Mouse (Mus musculus) gastrocnemius, adult 8-10 months (tissue): ENCODE measurements around the gene Safb2. TPM values are rescaled to one million over a fixed set of nuclear protein-coding genes. Genes with fewer than 3 reads are reported as not detected.

ENCODE experiments used
- DNase-seq, 2 experiments: peaks; one replicate each; pipeline ENCODE4 v3.0.0; 2022; ENCODE audit warnings: low spot score in 2 of 2
- total RNA-seq, 4 experiments: library from RNA; stranded (reverse); gene quantifications; 2 replicates each; pipeline ENCODE4 v1.2.4; 2022

The Safb2 gene
- total RNA-seq, 4 experiments from 2014 or later, result 19.7 to 30.7 (median 25.9) TPM

- DNase-seq, result no peak
Observed at GRCm38 (mm10) chr17:56560131-56560530, 24.3 kb downstream of the Safb2 start.

DNA sequence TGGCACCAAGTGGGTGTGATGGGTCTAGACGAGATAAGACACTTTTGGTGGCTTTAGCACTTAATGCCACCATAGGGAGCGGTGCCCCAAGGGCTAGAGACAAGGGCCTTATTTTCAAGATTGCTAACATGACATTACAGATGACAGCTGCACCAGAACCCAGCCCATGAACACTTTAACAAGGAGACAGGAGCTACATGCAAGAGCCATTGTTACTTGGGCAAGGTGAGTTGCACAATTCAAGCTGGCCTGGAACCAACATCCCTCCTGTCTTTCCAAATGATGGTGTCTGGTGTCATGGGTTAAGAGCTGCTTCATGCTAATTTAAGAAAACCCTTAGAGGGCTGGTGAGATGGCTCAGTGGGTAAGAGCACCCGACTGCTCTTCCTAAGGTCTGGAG is 25.0 kb downstream of the Safb2 start:
- no peak for DNase-seq

DNA sequence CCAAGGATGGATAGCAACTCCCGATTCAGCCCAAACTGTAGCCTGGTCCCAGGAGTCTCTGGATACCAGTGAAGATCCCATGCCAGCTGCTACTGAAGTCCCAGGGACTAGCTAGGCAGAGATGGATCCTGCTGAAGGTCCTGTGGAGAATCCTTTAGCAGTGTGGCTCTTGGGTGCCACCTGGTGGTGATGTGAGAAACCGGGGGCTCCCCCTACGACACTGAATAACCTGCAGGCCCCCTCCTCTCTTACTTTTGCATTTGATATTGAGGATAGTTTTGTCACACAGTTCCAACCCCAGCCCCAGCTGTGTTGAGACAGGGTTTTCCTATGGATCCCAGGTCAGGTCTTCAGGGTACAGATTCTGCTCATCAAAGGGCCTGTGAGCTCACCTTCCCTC is 25.9 kb downstream of the Safb2 start:
- DNase-seq, result peak; percentile 30 to 33

- no peak for DNase-seq
Observed at GRCm38 (mm10) chr17:56554122-56554551, 30.2 kb downstream of the Safb2 start, which contains the start of gene Gm20219. Gm20219 (minus strand) TSS chr17:56554387.

- DNase-seq, result peak; percentile 44 to 58
Observed at GRCm38 (mm10) chr17:56552781-56553363, 31.5 kb downstream of the Safb2 start.

- DNase-seq, result peak in 1 of 2 experiments; percentile 2
Observed at GRCm38 (mm10) chr17:56551841-56552581, 32.4 kb downstream of the Safb2 start.

DNA sequence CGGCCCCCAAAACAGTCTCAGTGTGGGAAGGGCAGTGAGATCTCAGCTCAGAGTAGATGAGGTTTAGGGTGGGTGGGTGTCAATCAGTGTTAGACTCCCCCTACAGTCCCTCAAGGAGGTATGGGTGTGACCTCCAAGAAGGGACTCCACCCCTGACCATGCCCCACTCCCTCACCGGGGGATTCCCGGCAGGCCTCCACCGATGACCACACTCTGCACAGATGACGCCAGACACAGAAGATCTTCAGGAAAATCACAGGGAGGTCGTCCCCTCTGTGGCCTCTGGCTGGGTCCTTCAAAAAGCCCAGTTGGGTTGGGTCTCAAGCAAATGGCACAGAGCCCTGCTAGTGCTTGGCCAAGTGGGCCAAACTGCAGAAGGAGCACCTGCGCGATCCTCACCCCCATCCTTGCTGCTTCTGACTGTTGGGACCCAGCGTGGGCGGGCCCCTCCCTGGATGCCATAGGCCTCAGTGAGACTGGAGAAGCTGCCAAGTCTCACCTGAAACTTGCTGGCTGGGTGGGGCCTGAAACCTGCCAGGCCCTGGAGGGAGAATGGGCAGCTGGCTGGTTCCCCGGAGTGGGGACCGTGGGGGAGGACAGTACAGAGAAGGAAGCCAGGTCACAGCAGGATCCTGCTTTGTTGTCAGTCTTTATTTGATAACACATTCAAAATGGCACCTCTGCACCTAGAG is 33.5 kb downstream of the Safb2 start:
- DNase-seq, result no peak

GRCm38 (mm10) chr17:56548605-56549105 is 35.7 kb downstream of the Safb2 start:
- no peak for DNase-seq

DNA sequence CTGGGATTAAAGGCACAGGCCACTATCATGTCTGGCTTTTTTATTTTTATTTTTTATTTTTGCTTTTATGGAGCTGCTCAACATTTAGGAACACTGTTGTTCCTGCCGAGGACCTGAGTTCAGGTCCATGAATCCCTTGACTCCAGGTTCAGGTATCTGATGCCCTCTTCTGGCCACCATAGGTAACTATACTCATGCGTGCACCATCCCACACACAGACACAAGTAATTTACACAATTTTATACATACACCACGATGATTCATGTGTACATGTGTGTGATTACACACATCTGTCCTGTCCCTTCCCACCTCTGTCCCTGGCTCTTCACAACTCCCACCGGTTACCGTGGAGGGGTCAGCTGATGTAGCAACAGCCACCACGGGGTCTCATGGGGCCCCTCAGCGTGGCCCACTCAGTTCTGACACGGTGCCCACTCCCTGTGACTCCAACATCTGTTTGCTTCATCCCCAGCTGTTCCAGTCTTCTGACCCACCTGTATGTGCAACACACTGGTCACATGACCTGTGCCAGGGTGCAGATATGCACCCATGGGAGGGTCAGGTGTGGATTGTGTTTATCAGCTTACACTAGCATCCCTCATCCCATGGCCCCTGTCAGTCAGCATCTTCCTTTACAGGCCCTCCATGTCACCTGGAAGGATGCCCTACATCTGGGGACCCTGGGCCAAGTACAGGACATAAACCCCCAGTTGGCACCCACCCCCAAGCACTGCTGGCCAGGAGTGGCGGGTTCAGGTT is 36.4 kb downstream of the Safb2 start:
- DNase-seq, result no peak

GRCm38 (mm10) chr17:56547116-56547845 is 37.1 kb downstream of the Safb2 start:
- DNase-seq, result peak; percentile 41 to 62

GRCm38 (mm10) chr17:56546576-56546975 is 37.8 kb downstream of the Safb2 start:
- no peak for DNase-seq

DNA sequence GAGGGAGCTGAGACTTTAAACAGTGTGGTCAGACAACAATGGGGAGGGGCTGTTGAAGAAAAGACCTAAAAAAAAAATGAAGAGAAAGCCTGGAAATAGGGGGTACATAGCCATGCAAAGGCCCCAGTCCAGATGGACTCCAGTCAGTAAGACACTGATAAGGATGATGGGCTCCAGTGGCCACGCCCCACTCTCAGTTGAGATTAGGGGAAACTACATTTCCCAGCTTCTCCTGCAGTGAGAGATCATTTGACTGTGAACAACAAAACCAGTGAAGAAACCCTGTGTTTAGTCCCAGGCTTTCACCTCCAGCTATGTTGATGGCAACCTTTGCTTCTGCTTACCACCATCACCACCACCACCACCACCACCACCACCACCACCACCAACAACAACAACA is 38.4 kb downstream of the Safb2 start:
- DNase-seq, result no peak

- DNase-seq, result no peak
Observed at GRCm38 (mm10) chr17:56544699-56545387, 39.5 kb downstream of the Safb2 start.

GRCm38 (mm10) chr17:56543684-56544224 is 40.6 kb downstream of the Safb2 start:
- no peak for DNase-seq

DNA sequence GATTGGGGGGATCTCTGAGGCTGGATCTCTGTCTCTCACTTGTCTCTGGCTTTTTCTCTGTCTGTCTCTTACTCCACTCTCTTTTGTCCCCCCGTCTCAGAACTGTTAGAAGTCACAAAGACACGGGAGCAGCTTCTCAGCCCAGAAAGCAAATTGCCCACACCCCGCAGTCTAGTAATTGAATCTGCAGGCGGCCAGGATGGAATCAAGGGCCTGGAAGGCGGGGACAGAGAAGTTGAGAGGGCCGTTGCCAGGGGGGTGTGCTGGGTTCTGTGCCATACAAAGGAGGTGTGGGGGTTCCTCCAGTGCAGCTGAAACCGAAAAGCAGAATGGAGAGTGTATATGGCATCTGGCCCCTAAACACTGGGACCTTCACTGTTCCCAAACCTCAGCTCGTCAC is 41.6 kb downstream of the Safb2 start:
- no peak for DNase-seq

DNA sequence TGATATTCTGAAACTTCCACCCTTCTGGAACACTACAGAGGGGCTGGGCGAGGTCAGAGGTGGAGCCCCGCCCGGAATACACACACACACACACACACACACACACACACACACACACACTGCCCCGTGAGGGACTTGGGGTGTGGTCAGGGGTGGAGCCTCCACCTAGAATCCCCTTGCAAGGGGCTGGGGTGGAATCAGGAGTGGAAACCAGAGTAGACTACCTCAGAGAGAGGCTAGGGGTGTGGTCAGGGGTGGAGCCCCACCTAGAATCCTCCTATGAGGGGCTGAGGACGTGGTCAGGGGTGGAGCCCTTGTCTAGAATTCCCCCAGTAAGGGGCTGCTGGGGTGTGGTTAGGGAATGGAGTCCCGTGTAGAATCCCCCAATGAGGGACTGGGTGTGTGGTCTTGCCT is 43.8 kb downstream of the Safb2 start:
- DNase-seq, result no peak

GRCm38 (mm10) chr17:56537912-56538311 is 46.5 kb downstream of the Safb2 start:
- no peak for DNase-seq

- DNase-seq, result no peak
Observed at GRCm38 (mm10) chr17:56536874-56537273, 47.5 kb downstream of the Safb2 start.

GRCm38 (mm10) chr17:56536192-56536591 is 48.2 kb downstream of the Safb2 start:
- no peak for DNase-seq

GRCm38 (mm10) chr17:56524943-56525342 is 59.4 kb downstream of the Safb2 start:
- DNase-seq, result no peak
